Mouse (Mus musculus) heart, postnatal 0 days (tissue): ENCODE data around the gene Nlrc5. TPM values are rescaled to one million over a fixed set of nuclear protein-coding genes. Genes with fewer than 3 reads are reported as not detected.

Source experiments
- ATAC-seq: fragments of 200-750 bp; cut with Nextera tagmentation; 2 replicates; pipeline ENCODE4 v1.8.0; 2017; ENCODE audit warnings: low read depth, moderate number of reproducible peaks, moderate library complexity; ENCODE audit not compliant: insufficient read depth
- DNase-seq: peaks from one replicate; pipeline ENCODE4 v3.0.0-alpha.2; 2016; ENCODE audit warnings: low spot score
- H3K27ac ChIP-seq: fragments of 300-500 bp; sonication (generic); 2 replicates; pipeline ENCODE4 v1.5.1; 2014; ENCODE audit warnings: low read depth, mild to moderate bottlenecking
- H3K27me3 ChIP-seq: fragments of 300-500 bp; sonication (generic); 2 replicates; pipeline ENCODE4 v1.6.1; 2014; ENCODE audit warnings: low read length, mixed read lengths; ENCODE audit not compliant: control insufficient read depth, insufficient read depth
- H3K36me3 ChIP-seq: fragments of 300-500 bp; sonication (generic); replicated peaks from 2 replicates; pipeline ENCODE4 v1.6.1; 2014; ENCODE audit warnings: low read length, mixed read lengths; ENCODE audit not compliant: control insufficient read depth, insufficient read depth
- H3K4me1 ChIP-seq: fragments of 300-500 bp; sonication (generic); 2 replicates; pipeline ENCODE4 v1.6.1; 2014; ENCODE audit warnings: antibody characterized with exemption; ENCODE audit not compliant: control insufficient read depth, insufficient read depth
- H3K4me2 ChIP-seq: fragments of 300-500 bp; sonication (generic); 2 replicates; pipeline ENCODE4 v1.6.1; 2014; ENCODE audit warnings: low read depth, mild to moderate bottlenecking, low read length, moderate library complexity
- H3K4me3 ChIP-seq: fragments of 300-500 bp; sonication (generic); 2 replicates; pipeline ENCODE4 v1.5.1; 2014; ENCODE audit warnings: low read depth, low read length
- H3K9ac ChIP-seq: fragments of 300-500 bp; sonication (generic); replicated peaks from 2 replicates; pipeline ENCODE4 v1.6.1; 2014; ENCODE audit warnings: low read depth, low read length, mixed read lengths
- H3K9me3 ChIP-seq: fragments of 300-500 bp; sonication (generic); replicated peaks from 2 replicates; pipeline ENCODE4 v1.6.1; 2016; ENCODE audit warnings: low read length; ENCODE audit not compliant: control insufficient read depth
- CTCF ChIP-seq: IDR thresholded peaks from 2 replicates; pipeline ENCODE4 v1.5.1; 2016; ENCODE audit warnings: antibody characterized with exemption, control low read depth, low read depth
- EP300 ChIP-seq: IDR thresholded peaks from 2 replicates; pipeline ENCODE4 v1.6.1; 2016; ENCODE audit warnings: antibody characterized with exemption, low read depth
- WGBS: fragments of 180-500 bp; shearing (Covaris S2); extraction: QIAGEN DNeasy Blood & Tissue Kit; methylation state at CpG from one replicate; pipeline ENCODE4 v1.1.7; 2014; 5-methylcytosine and 5-hydroxymethylcytosine counted together
- polyA plus RNA-seq: library from polyadenylated mRNA; unstranded; fragments of >200 nt; fragmentation: Nextera tagmentation; extraction: Ambion mirVana; gene quantifications from 2 replicates; pipeline ENCODE4 v1.2.1, GENCODE M21; 2015
- total RNA-seq: library from RNA; depleted of rRNA; stranded (reverse); fragments of >200 nt; gene quantifications from 2 replicates; pipeline ENCODE4 v1.2.3, GENCODE M21; 2014; ENCODE audit warnings: low replicate concordance

Gene Nlrc5
- total and polyA plus RNA-seq, 2 experiments from 2014 or later: 0.11 to 3.1 TPM

- no peak for DNase-seq
- no peak overlapping the region for H3K4me2 ChIP-seq
- H3K4me3 ChIP-seq: no peak overlapping the region
- WGBS: 81% methylated on average over 5 of the region's 5 CpGs
- H3K36me3 ChIP-seq: no peaks in the 10 kb centered on the region
- H3K9me3 ChIP-seq: no peaks in the 10 kb centered on the region
- ATAC-seq: no peak
- H3K27ac ChIP-seq: no peak overlapping the region
- H3K27me3 ChIP-seq: peaks cover 19% of the 10 kb centered on the region
- 0 out of 2 replicates have a peak, but pooled peaks cover 3% of the 10 kb centered on the region for H3K4me1 ChIP-seq
- no peak overlapping the region for H3K9ac ChIP-seq
- TF ChIP-seq CTCF (no peak), EP300 (no peak)
Measured at GRCm38 (mm10) chr8:94436112-94436572, 2.0 kb downstream of the Nlrc5 start.

GRCm38 (mm10) chr8:94436900-94437299 is 2.7 kb downstream of the Nlrc5 start:
- TF ChIP-seq CTCF (no peak), EP300 (no peak)
- no peak overlapping the region for H3K4me3 ChIP-seq
- ATAC-seq (no peak), DNase-seq (no peak)
- 0 out of 2 replicates have a peak, but pooled peaks cover 3% of the 10 kb centered on the region for H3K4me1 ChIP-seq
- H3K9me3 ChIP-seq: no peaks in the 10 kb centered on the region
- no peak overlapping the region for H3K9ac ChIP-seq
- H3K36me3 ChIP-seq: no peaks in the 10 kb centered on the region
- WGBS: 62% methylated on average over 3 of the region's 3 CpGs
- H3K27me3 ChIP-seq: peaks cover 18% of the 10 kb centered on the region
- no peak overlapping the region for H3K27ac ChIP-seq
- no peak overlapping the region for H3K4me2 ChIP-seq

- Histone ChIP-seq H3K4me1 (0 out of 2 replicates have a peak, but pooled peaks cover 3% of the 10 kb centered on the region), H3K27me3 (peaks cover 3% of the 10 kb centered on the region; the same call in 1 of the 2 replicates), H3K27ac (no peak overlapping the region), H3K36me3 (no peaks in the 10 kb centered on the region), H3K4me3 (no peak overlapping the region), H3K9me3 (no peaks in the 10 kb centered on the region), H3K4me2 (no peak overlapping the region), H3K9ac (no peak overlapping the region)
- DNase-seq (no peak), ATAC-seq (no peak)
- TF ChIP-seq EP300 (no peak), CTCF (no peak)
- 85% methylated on average over 5 of the region's 5 CpGs for WGBS
Measured at GRCm38 (mm10) chr8:94438659-94439058, 4.5 kb downstream of the Nlrc5 start.

GRCm38 (mm10) chr8:94439691-94440090 is 5.5 kb downstream of the Nlrc5 start:
- no peak overlapping the region for H3K27ac ChIP-seq
- no peaks in the 10 kb centered on the region for H3K9me3 ChIP-seq
- no peak overlapping the region for H3K4me2 ChIP-seq
- DNase-seq (no peak), ATAC-seq (no peak)
- H3K36me3 ChIP-seq: no peaks in the 10 kb centered on the region
- TF ChIP-seq EP300 (no peak), CTCF (no peak)
- H3K4me1 ChIP-seq: no peaks in the 10 kb centered on the region
- no peak overlapping the region for H3K4me3 ChIP-seq
- H3K27me3 ChIP-seq: no peaks in the 10 kb centered on the region
- H3K9ac ChIP-seq: no peak overlapping the region

GRCm38 (mm10) chr8:94440389-94440788 is 6.2 kb downstream of the Nlrc5 start:
- 82% methylated on average over 1 of the region's 1 CpGs for WGBS
- no peaks in the 10 kb centered on the region for H3K4me1 ChIP-seq
- no peak overlapping the region for H3K4me3 ChIP-seq

GRCm38 (mm10) chr8:94441686-94442085 is 7.5 kb downstream of the Nlrc5 start:
- no peak for ATAC-seq
- 90% methylated on average over 1 of the region's 1 CpGs for WGBS
- Histone ChIP-seq H3K9ac (no peak overlapping the region), H3K4me2 (no peak overlapping the region), H3K4me3 (no peak overlapping the region), H3K4me1 (no peaks in the 10 kb centered on the region), H3K36me3 (no peaks in the 10 kb centered on the region), H3K27me3 (no peaks in the 10 kb centered on the region), H3K27ac (no peak overlapping the region), H3K9me3 (no peaks in the 10 kb centered on the region)
- no peak for DNase-seq
- no peak for TF ChIP-seq EP300
- no peak for TF ChIP-seq CTCF

More at GRCm38 (mm10) chr8:94440389-94440788, 6.2 kb downstream of the Nlrc5 start:
- no peak overlapping the region for H3K4me2 ChIP-seq
- no peaks in the 10 kb centered on the region for H3K36me3 ChIP-seq
- no peak overlapping the region for H3K27ac ChIP-seq
- no peaks in the 10 kb centered on the region for H3K9me3 ChIP-seq
- DNase-seq (no peak), ATAC-seq (no peak)
- H3K9ac ChIP-seq: no peak overlapping the region
- no peaks in the 10 kb centered on the region for H3K27me3 ChIP-seq
- TF ChIP-seq EP300 (no peak), CTCF (no peak)
